Mouse (Mus musculus): ENCODE results near the gene BC048679. TPM values are rescaled to one million over a fixed set of nuclear protein-coding genes. Genes with fewer than 3 reads are reported as not detected.

Gene BC048679
- total and polyA plus RNA-seq, 3 experiments: not detected

DNA sequence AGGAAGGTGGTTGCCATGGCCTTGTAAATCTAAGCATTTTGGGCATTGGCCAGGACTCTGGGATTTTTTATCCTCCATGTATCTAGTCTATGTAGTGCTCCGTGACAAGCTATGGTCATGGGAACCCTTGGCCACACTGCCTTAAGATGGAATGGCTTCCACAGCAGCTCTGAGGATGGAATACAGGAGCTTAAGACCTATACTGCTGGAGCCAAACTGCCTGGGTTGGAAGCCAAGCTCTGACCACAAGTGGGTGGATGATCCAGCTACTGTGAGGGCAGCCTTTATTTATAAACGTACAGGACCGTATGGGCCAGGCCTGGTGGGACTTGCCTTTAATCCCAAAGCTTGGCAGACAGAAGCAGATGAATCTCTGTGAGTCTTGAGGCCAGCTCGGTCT is 38.4 kb upstream of the BC048679 start:
- no peak overlapping the region for H3K27ac ChIP-seq
- no peak for DNase-seq
- no peak overlapping the region for H3K4me3 ChIP-seq
- TF ChIP-seq POLR2A (IDR thresholded peaks at IDR 0.05; ENCODE audit: insufficient read depth, low read depth, low read length) (no peak), CTCF (IDR thresholded peaks at IDR 0.05) (no peak), EP300 (IDR thresholded peaks at IDR 0.05; ENCODE audit: insufficient read depth, low read depth, low read length) (no peak)
- H3K9ac ChIP-seq (ENCODE audit: low read depth, low read length): no peak overlapping the region
- H3K36me3 ChIP-seq (ENCODE audit: control insufficient read depth, insufficient read depth, low read length): no peaks in the 10 kb centered on the region
- intact Hi-C loops (cut with DNase I): no loop called here
- no peaks in the 10 kb centered on the region for H3K27me3 ChIP-seq (ENCODE audit: control insufficient read depth, insufficient read depth, low read length)
- no peaks in the 10 kb centered on the region for H3K79me2 ChIP-seq (replicated peaks; ENCODE audit: control insufficient read depth, insufficient read depth, low read length)
- H3K4me1 ChIP-seq (ENCODE audit: control insufficient read depth, insufficient read depth, low read length): no peaks in the 10 kb centered on the region
- WGBS: 69% methylated on average over 4 of the region's 4 CpGs

- DNase-seq: no peak
- Histone ChIP-seq H3K27ac (no peak overlapping the region), H3K4me3 (no peak overlapping the region), H3K36me3 (ENCODE audit: control insufficient read depth, insufficient read depth, low read length) (no peaks in the 10 kb centered on the region; the same call in 1 of the 2 replicates), H3K79me2 (replicated peaks; ENCODE audit: control insufficient read depth, insufficient read depth, low read length) (peaks cover 2% of the 10 kb centered on the region; the same call in 1 of the 2 replicates), H3K9ac (ENCODE audit: low read depth, low read length) (no peak overlapping the region), H3K27me3 (ENCODE audit: control insufficient read depth, insufficient read depth, low read length) (no peaks in the 10 kb centered on the region), H3K4me1 (ENCODE audit: control insufficient read depth, insufficient read depth, low read length) (no peaks in the 10 kb centered on the region)
- 62% methylated on average over 1 of the region's 1 CpGs for WGBS
- intact Hi-C loops (cut with DNase I): no loop called here
- no peak for TF ChIP-seq CTCF (IDR thresholded peaks at IDR 0.05)
- TF ChIP-seq EP300 (IDR thresholded peaks at IDR 0.05; ENCODE audit: insufficient read depth, low read depth, low read length): no peak
- TF ChIP-seq POLR2A (IDR thresholded peaks at IDR 0.05; ENCODE audit: insufficient read depth, low read depth, low read length): no peak
Measured at GRCm38 (mm10) chr7:81531462-81531861, 33.4 kb upstream of the BC048679 start.

DNA sequence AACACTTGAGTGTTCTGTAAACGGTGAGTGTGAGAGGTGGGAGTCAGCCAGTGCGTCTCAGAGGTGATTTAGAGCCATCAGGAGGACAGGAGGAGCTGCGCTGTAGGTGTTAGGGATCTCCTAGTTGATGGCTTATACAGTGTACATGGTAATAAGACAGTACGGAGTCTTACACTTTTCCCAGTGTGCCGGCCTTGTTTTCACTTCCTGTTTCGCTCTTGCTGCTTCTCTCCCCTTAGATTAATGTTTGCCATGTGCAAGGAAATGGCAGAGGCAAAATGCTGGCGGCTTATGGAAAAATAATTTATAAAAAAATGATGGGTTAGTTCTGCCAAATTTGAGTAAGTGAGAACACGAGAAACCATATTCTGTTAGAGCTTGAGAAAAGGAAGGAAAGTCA is 30.8 kb upstream of the BC048679 start:
- H3K9ac ChIP-seq (ENCODE audit: low read depth, low read length): no peak overlapping the region
- H3K36me3 ChIP-seq (ENCODE audit: control insufficient read depth, insufficient read depth, low read length): peaks cover 3% of the 10 kb centered on the region
- WGBS: 85% methylated on average over 8 of the region's 8 CpGs
- intact Hi-C loops (cut with DNase I): no loop called here
- H3K4me3 ChIP-seq: no peak overlapping the region
- DNase-seq: no peak
- no peaks in the 10 kb centered on the region for H3K27me3 ChIP-seq (ENCODE audit: control insufficient read depth, insufficient read depth, low read length)
- peaks cover 4% of the 10 kb centered on the region for H3K79me2 ChIP-seq (replicated peaks; ENCODE audit: control insufficient read depth, insufficient read depth, low read length)
- H3K27ac ChIP-seq: no peak overlapping the region
- H3K4me1 ChIP-seq (ENCODE audit: control insufficient read depth, insufficient read depth, low read length): peaks cover 1% of the 10 kb centered on the region; the same call in 1 of the 2 replicates
- TF ChIP-seq EP300 (IDR thresholded peaks at IDR 0.05; ENCODE audit: insufficient read depth, low read depth, low read length) (no peak), CTCF (IDR thresholded peaks at IDR 0.05) (no peak), POLR2A (IDR thresholded peaks at IDR 0.05; ENCODE audit: insufficient read depth, low read depth, low read length) (no peak)

DNA sequence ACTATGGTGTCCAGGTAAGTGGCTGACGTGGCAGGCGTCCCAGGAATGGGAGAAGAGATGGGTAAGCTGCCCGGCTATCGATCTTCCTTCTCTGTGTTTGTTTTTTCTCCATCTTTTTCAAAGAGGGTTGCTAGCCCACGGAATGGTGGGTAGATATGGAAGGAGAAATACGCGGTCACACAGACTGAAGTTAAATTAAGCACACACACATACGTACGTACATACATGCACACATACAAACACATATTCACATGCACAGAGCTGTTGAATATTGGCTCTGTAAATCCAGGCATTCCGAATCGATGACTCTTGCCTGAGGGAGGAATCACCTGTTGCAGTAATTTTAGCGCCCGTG is 25.6 kb upstream of the BC048679 start:
- intact Hi-C loops (cut with DNase I): loop anchor here (1.0 to 5.0 kb wide), 2 partner anchors 48 to 176 kb away; partner anchors contain the start of genes Rps17 and Whamm
- 2% methylated on average over 13 of the region's 13 CpGs for WGBS
- H3K4me3 ChIP-seq: peak overlapping the region; percentile 81
- H3K27ac ChIP-seq: peak overlapping the region; percentile 87
- H3K27me3 ChIP-seq (ENCODE audit: control insufficient read depth, insufficient read depth, low read length): no peaks in the 10 kb centered on the region
- H3K36me3 ChIP-seq (ENCODE audit: control insufficient read depth, insufficient read depth, low read length): peaks cover 3% of the 10 kb centered on the region
- no peak for DNase-seq
- TF ChIP-seq POLR2A (IDR thresholded peaks at IDR 0.05; ENCODE audit: insufficient read depth, low read depth, low read length) (no peak), EP300 (IDR thresholded peaks at IDR 0.05; ENCODE audit: insufficient read depth, low read depth, low read length) (no peak), CTCF (IDR thresholded peaks at IDR 0.05) (no peak)
- H3K4me1 ChIP-seq (ENCODE audit: control insufficient read depth, insufficient read depth, low read length): peaks cover 3% of the 10 kb centered on the region; the same call in 1 of the 2 replicates
- peak overlapping the region; percentile 71 for H3K9ac ChIP-seq (ENCODE audit: low read depth, low read length)
- peaks cover 4% of the 10 kb centered on the region for H3K79me2 ChIP-seq (replicated peaks; ENCODE audit: control insufficient read depth, insufficient read depth, low read length)

DNA sequence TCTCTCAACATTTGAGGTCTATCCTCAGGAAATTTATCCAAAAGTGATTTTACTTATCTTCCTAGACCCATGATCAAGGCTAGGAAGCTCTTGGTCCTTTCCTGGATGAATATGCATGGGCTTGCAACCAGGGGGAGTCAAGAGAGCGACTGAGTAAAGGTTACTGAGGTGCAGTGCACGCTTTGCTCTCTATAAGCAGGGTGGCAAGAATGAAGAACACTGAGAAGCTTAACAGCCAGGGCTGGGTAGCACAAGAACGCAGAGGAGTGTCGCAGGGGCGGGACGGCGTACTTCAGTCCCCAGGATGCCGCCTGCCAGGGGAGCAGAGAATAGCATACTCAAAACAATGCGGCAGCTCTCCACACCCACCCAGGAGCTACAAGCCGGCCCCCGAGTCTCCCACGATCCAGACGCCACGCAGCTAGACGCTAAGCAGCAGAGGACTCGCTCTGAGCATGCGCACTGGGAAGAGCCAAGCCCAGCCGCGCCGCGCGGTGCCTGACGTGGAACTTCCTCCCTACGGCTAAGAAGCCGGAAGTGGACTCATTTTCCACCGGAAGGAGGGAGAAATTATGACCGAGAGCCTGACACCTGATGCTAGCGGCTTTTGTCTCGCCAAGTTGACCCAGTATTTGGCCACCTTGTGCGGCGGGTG is 25.1 kb upstream of the BC048679 start:
- intact Hi-C loops (cut with DNase I): loop anchor here (1.0 to 5.0 kb wide), 2 partner anchors 48 to 176 kb away; partner anchors contain the start of genes Rps17 and Whamm
- peak overlapping the region; percentile 87 for H3K27ac ChIP-seq
- H3K4me3 ChIP-seq: peak overlapping the region; percentile 81
- peaks cover 3% of the 10 kb centered on the region; the same call in 1 of the 2 replicates for H3K4me1 ChIP-seq (ENCODE audit: control insufficient read depth, insufficient read depth, low read length)
- TF ChIP-seq EP300 (IDR thresholded peaks at IDR 0.05; ENCODE audit: insufficient read depth, low read depth, low read length) (peak; percentile 84), CTCF (IDR thresholded peaks at IDR 0.05) (peak; percentile 43), POLR2A (IDR thresholded peaks at IDR 0.05; ENCODE audit: insufficient read depth, low read depth, low read length) (peak; percentile 96)
- no peaks in the 10 kb centered on the region for H3K27me3 ChIP-seq (ENCODE audit: control insufficient read depth, insufficient read depth, low read length)
- H3K79me2 ChIP-seq (replicated peaks; ENCODE audit: control insufficient read depth, insufficient read depth, low read length): peaks cover 4% of the 10 kb centered on the region
- DNase-seq: peak; percentile 87 to 92
- under 1% methylated on average over 31 of the region's 31 CpGs for WGBS
- peak overlapping the region; percentile 71 for H3K9ac ChIP-seq (ENCODE audit: low read depth, low read length)
- peaks cover 3% of the 10 kb centered on the region for H3K36me3 ChIP-seq (ENCODE audit: control insufficient read depth, insufficient read depth, low read length)
